Mouse (Mus musculus) ES-Bruce4 (cell line): ENCODE measurements at regions not wholly inside any gene's neighbourhood (a gene's known extent, or its start where the extent isn't known, plus 50 kb on each side); places are given as distances from the start of the nearest gene placed in this dataset.
"Not testable (repeated sequence)": the region's sequence is repeated elsewhere in the genome, so short reads cannot be mapped to it uniquely, and the experiment has no call there.

Experiments
- CTCF ChIP-seq: IDR thresholded peaks from one replicate; pipeline ENCODE4 v1.8.1; 2011; ENCODE audit warnings: low read depth, low read length
- POLR2A ChIP-seq: IDR thresholded peaks from one replicate; pipeline ENCODE4 v1.8.1; 2011; ENCODE audit warnings: low read length; ENCODE audit not compliant: insufficient read depth

DNA sequence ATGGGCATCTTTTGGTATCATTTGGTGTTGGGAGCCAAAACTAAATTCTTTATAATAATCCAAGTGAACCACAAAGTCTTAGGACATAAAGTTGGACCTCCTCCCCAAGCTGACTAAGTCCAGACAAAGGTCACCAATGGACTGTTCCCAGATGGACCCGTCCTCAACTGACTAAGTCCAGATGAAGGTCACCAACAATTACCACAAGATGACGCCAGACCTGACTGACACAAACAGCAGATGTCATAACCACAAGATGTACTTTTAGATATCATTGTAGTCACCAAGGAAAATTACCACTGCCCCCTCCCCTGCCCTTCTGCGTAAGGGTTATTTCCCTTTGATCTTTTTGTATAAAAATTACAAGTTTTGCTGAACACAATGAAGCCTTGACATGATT lies 409.1 kb downstream of the Trib2 start:
- TF ChIP-seq CTCF, POLR2A: not testable (repeated sequence)
